Mouse (Mus musculus) MEL (cell line): ENCODE measurements around the gene Ppt2. TPM values are rescaled to one million over a fixed set of nuclear protein-coding genes. Genes with fewer than 3 reads are reported as not detected.

Source experiments
- DNase-seq: peaks from one replicate; pipeline ENCODE4 v3.0.0; 2011; ENCODE audit warnings: low read depth, low spot score
- H3K27ac ChIP-seq: 2 replicates; pipeline ENCODE4 v1.5.1; 2012; ENCODE audit warnings: low read depth, mild to moderate bottlenecking, control low read depth, low read length, moderate library complexity; ENCODE audit not compliant: control insufficient read depth
- H3K27me3 ChIP-seq, 2 experiments: fragments of 150-350 bp in 1 of 2; sonication (generic) in 1 of 2; 2 replicates each; pipeline ENCODE4 v1.6.1; 2012; ENCODE audit warnings: low read length in 2 of 2, mild to moderate bottlenecking in 2 of 2, improper control_type of control experiment in 1 of 2, moderate library complexity in 1 of 2; ENCODE audit not compliant: insufficient read depth in 2 of 2, control insufficient read depth in 1 of 2
- H3K36me3 ChIP-seq, 2 experiments: 2 replicates each; pipeline ENCODE4 v1.6.1; 2012 to 2014; ENCODE audit warnings: low read length in 2 of 2, improper control_type of control experiment in 1 of 2, inconsistent platforms in 1 of 2, mild to moderate bottlenecking in 1 of 2; ENCODE audit not compliant: insufficient read depth in 2 of 2, control insufficient read depth in 1 of 2
- H3K4me1 ChIP-seq, 2 experiments: fragments of 150-350 bp in 1 of 2; sonication (generic) in 1 of 2; 2 replicates each; pipeline ENCODE4 v1.6.1; 2012; ENCODE audit warnings: low read length in 2 of 2, improper control_type of control experiment in 1 of 2, mild to moderate bottlenecking in 1 of 2; ENCODE audit not compliant: insufficient read depth in 2 of 2, control insufficient read depth in 1 of 2
- H3K4me3 ChIP-seq, 2 experiments: fragments of 150-350 bp in 1 of 2; sonication (generic) in 1 of 2; 2 replicates each; pipeline ENCODE4 v1.5.1; 2012; ENCODE audit warnings: low read depth in 2 of 2, low read length in 2 of 2, mild to moderate bottlenecking in 2 of 2, moderate library complexity in 2 of 2, control low read depth in 1 of 2, improper control_type of control experiment in 1 of 2; ENCODE audit not compliant: control insufficient read depth in 1 of 2, insufficient read depth in 1 of 2
- H3K79me2 ChIP-seq: 2 replicates; pipeline ENCODE4 v1.6.1; 2012; ENCODE audit warnings: mild to moderate bottlenecking, low read length, moderate library complexity; ENCODE audit not compliant: control insufficient read depth, poor library complexity, insufficient read depth
- H3K9ac ChIP-seq: 2 replicates; pipeline ENCODE4 v1.6.1; 2012; ENCODE audit warnings: low read depth, mild to moderate bottlenecking, control low read depth, low read length, moderate library complexity; ENCODE audit not compliant: control insufficient read depth, poor library complexity, severe bottlenecking
- H3K9me3 ChIP-seq: fragments of 150-350 bp; sonication (generic); replicated peaks from 2 replicates; pipeline ENCODE4 v1.6.1; 2012; ENCODE audit warnings: mild to moderate bottlenecking, low read length, improper control_type of control experiment, moderate library complexity; ENCODE audit not compliant: insufficient read depth
- BHLHE40 ChIP-seq: IDR thresholded peaks from 2 replicates; pipeline ENCODE4 v1.6.1; 2012; ENCODE audit warnings: low read depth, mild to moderate bottlenecking, inconsistent platforms, low read length, improper control_type of control experiment, borderline replicate concordance
- CHD1 ChIP-seq: IDR thresholded peaks from 2 replicates; pipeline ENCODE4 v1.6.1; 2012; ENCODE audit warnings: low read depth, mild to moderate bottlenecking, inconsistent platforms, low read length, improper control_type of control experiment
- CHD2 ChIP-seq: IDR thresholded peaks from 2 replicates; pipeline ENCODE4 v1.6.1; 2011; ENCODE audit warnings: low read length, improper control_type of control experiment
- ELF1 ChIP-seq: IDR thresholded peaks from 2 replicates; pipeline ENCODE4 v1.6.1; 2014; ENCODE audit warnings: low read depth, mild to moderate bottlenecking, inconsistent platforms, low read length, improper control_type of control experiment, moderate library complexity
- ETS1 ChIP-seq: IDR thresholded peaks from 2 replicates; pipeline ENCODE4 v1.6.1; 2012; ENCODE audit warnings: low read depth, mild to moderate bottlenecking, inconsistent platforms, low read length, improper control_type of control experiment, moderate library complexity
- HCFC1 ChIP-seq: IDR thresholded peaks from 2 replicates; pipeline ENCODE4 v1.6.1; 2012; ENCODE audit warnings: low read depth, mild to moderate bottlenecking, inconsistent platforms, low read length, improper control_type of control experiment, moderate library complexity
- MAX ChIP-seq: IDR thresholded peaks from 2 replicates; pipeline ENCODE4 v1.6.1; 2011; ENCODE audit warnings: low read length, improper control_type of control experiment
- MEF2A ChIP-seq: IDR thresholded peaks from 2 replicates; pipeline ENCODE4 v1.6.1; 2014; ENCODE audit warnings: low read depth, mild to moderate bottlenecking, inconsistent platforms, low read length, improper control_type of control experiment; ENCODE audit not compliant: poor library complexity, insufficient replicate concordance, severe bottlenecking; ENCODE audit errors: extremely low read depth
- MXI1 ChIP-seq: IDR thresholded peaks from 2 replicates; pipeline ENCODE4 v1.6.1; 2011; ENCODE audit warnings: mild to moderate bottlenecking, low read depth, low read length, improper control_type of control experiment
- MYC ChIP-seq: IDR thresholded peaks from 2 replicates; pipeline ENCODE4 v1.6.1; 2011; ENCODE audit warnings: low read depth, mild to moderate bottlenecking, low read length, improper control_type of control experiment, moderate library complexity
- NELFE ChIP-seq: IDR thresholded peaks from 2 replicates; pipeline ENCODE4 v1.6.1; 2011; ENCODE audit warnings: low read depth, low read length, improper control_type of control experiment
- NRF1 ChIP-seq: IDR thresholded peaks from 2 replicates; pipeline ENCODE4 v1.6.1; 2014; ENCODE audit warnings: low read depth, mild to moderate bottlenecking, inconsistent platforms, low read length, improper control_type of control experiment, moderate library complexity; ENCODE audit not compliant: poor library complexity, insufficient read depth, severe bottlenecking
- POLR2A ChIP-seq, 2 experiments: IDR thresholded peaks; 2 replicates each; pipeline ENCODE4 v1.6.1; 2011 to 2012; ENCODE audit warnings: low read length in 2 of 2, mild to moderate bottlenecking in 2 of 2, control low read depth in 1 of 2, improper control_type of control experiment in 1 of 2, low read depth in 1 of 2, moderate library complexity in 1 of 2; ENCODE audit not compliant: control insufficient read depth in 1 of 2, insufficient read depth in 1 of 2, poor library complexity in 1 of 2
- POLR2AphosphoS2 ChIP-seq: IDR thresholded peaks from 2 replicates; pipeline ENCODE4 v1.6.1; 2011; ENCODE audit warnings: low read length, improper control_type of control experiment
- POLR2AphosphoS5 ChIP-seq: IDR thresholded peaks from 2 replicates; pipeline ENCODE4 v1.6.1; 2012; ENCODE audit warnings: low read depth, borderline replicate concordance, mild to moderate bottlenecking, inconsistent platforms, low read length, moderate library complexity, mixed read lengths
- SIN3A ChIP-seq: IDR thresholded peaks from 2 replicates; pipeline ENCODE4 v1.6.1; 2012; ENCODE audit warnings: low read length, improper control_type of control experiment, inconsistent platforms
- SMC3 ChIP-seq: IDR thresholded peaks from 2 replicates; pipeline ENCODE4 v1.6.1; 2011; ENCODE audit warnings: low read depth, low read length, improper control_type of control experiment
- TAL1 ChIP-seq: IDR thresholded peaks from 2 replicates; pipeline ENCODE4 v1.6.1; 2012; ENCODE audit warnings: mild to moderate bottlenecking, inconsistent platforms, low read length, moderate library complexity, mixed read lengths
- TBP ChIP-seq: IDR thresholded peaks from 2 replicates; pipeline ENCODE4 v1.8.0; 2011; ENCODE audit warnings: low read depth, low read length, improper control_type of control experiment
- ZKSCAN1 ChIP-seq: IDR thresholded peaks from 2 replicates; pipeline ENCODE4 v1.6.1; 2012; ENCODE audit warnings: low read depth, mild to moderate bottlenecking, inconsistent platforms, low read length, improper control_type of control experiment, moderate library complexity
- ZNF384 ChIP-seq: IDR thresholded peaks from 2 replicates; pipeline ENCODE4 v1.6.1; 2012; ENCODE audit warnings: low read depth, mild to moderate bottlenecking, inconsistent platforms, low read length, improper control_type of control experiment
- polyA plus RNA-seq, 2 experiments: library from polyadenylated mRNA; stranded (reverse) in 1 of 2; unstranded in 1 of 2; fragments of >175 nt in 1 of 2; fragments of >200 nt in 1 of 2; gene quantifications; 2 replicates each; pipeline versions ENCODE4 v1.2.1 to v1.2.4; 2012; ENCODE audit warnings: low replicate concordance in 2 of 2, low read depth in 1 of 2; ENCODE audit not compliant: insufficient read length in 2 of 2, insufficient read depth in 1 of 2, missing spikeins in 1 of 2
- total RNA-seq: library from RNA; depleted of rRNA; stranded (reverse); fragments of 300-350 nt; gene quantifications from 2 replicates; pipeline ENCODE4 v1.2.3, GENCODE M21; 2012

The Ppt2 gene
- total and polyA plus RNA-seq, 3 experiments = 29.2 to 147 (median 67.1) TPM

- DNase-seq = no peak
- no peaks in the 10 kb centered on the region for H3K27me3 ChIP-seq
- no peaks in the 10 kb centered on the region for H3K36me3 ChIP-seq
- H3K4me1 ChIP-seq = no peaks in the 10 kb centered on the region
- H3K9ac ChIP-seq = no peak overlapping the region
- TF ChIP-seq CHD1 = no peak
- no peak for TF ChIP-seq HCFC1
- no peak for TF ChIP-seq MEF2A
- no peak for TF ChIP-seq MXI1
- no peak for TF ChIP-seq TAL1
- no peak for TF ChIP-seq ZNF384
- TF ChIP-seq SIN3A = no peak
- no peak for TF ChIP-seq POLR2A (IDR thresholded peaks at IDR 0.05; ENCODE audit: control insufficient read depth in 1 of 2, insufficient read depth in 1 of 2, low read depth in 1 of 2, low read length in 2 of 2, poor library complexity in 1 of 2)
- no peak for TF ChIP-seq CHD2
- no peak for TF ChIP-seq ETS1
- no peak for TF ChIP-seq SMC3
- TF ChIP-seq POLR2AphosphoS5 = no peak
- TF ChIP-seq NELFE = no peak
- no peak for TF ChIP-seq ELF1
- TF ChIP-seq ZKSCAN1 = no peak
- no peak for TF ChIP-seq TBP
- TF ChIP-seq POLR2AphosphoS2 = no peak
- TF ChIP-seq MYC = no peak
- no peak for TF ChIP-seq BHLHE40
- H3K4me3 ChIP-seq = no peak overlapping the region
- H3K27ac ChIP-seq = no peak overlapping the region
- H3K9me3 ChIP-seq = no peaks in the 10 kb centered on the region
- no peaks in the 10 kb centered on the region for H3K79me2 ChIP-seq
Measured at GRCm38 (mm10) chr17:34672246-34672792, 44.0 kb upstream of the Ppt2 start.

- TF ChIP-seq SMC3 (no peak), NELFE (no peak), MAX (no peak), NRF1 (no peak), HCFC1 (no peak), POLR2AphosphoS5 (no peak), MXI1 (no peak), MEF2A (no peak)
- H3K9me3 ChIP-seq = no peaks in the 10 kb centered on the region
- no peaks in the 10 kb centered on the region for H3K4me1 ChIP-seq
- no peaks in the 10 kb centered on the region for H3K36me3 ChIP-seq
- H3K27ac ChIP-seq = no peak overlapping the region
- no peak for DNase-seq
- no peak overlapping the region for H3K9ac ChIP-seq
- H3K4me3 ChIP-seq = no peak overlapping the region
- H3K27me3 ChIP-seq = no peaks in the 10 kb centered on the region
- no peaks in the 10 kb centered on the region for H3K79me2 ChIP-seq
Measured at GRCm38 (mm10) chr17:34671151-34672066, 43.1 kb upstream of the Ppt2 start.
